Mouse (Mus musculus): ENCODE data around the gene Scgb2a2.
A peak's percentile ranks its signal among the peaks of the same experiment; 100 is the strongest.
"Not testable (repeated sequence)": the region's sequence is repeated elsewhere in the genome, so short reads cannot be mapped to it uniquely, and the experiment has no call there.

Scgb2a2 gene

DNA sequence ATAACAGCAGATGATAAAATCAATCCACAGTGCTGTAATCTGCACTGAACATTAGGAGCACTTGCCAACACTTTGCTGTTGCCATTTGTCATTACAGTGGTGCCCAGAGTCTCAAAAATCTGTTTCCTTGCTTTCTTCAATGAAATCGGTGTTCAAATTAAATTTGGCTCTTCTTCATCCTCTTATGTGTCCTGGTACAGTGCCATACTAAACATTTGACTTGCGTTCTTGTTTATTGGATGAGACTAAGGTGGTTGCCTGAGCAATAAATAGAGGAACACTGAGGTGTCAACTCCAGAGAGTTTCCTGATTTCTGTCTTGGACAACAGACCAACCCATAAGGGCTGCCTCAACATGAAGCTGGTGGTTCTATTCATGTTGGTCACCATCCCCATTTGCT, at the start of gene Scgb2a2:
Scgb2a2 (plus strand) TSS at position 301 of the 400 bp plus-strand sequence.
- DNase-seq (ENCODE audit: low read depth, low spot score): no peak

DNA sequence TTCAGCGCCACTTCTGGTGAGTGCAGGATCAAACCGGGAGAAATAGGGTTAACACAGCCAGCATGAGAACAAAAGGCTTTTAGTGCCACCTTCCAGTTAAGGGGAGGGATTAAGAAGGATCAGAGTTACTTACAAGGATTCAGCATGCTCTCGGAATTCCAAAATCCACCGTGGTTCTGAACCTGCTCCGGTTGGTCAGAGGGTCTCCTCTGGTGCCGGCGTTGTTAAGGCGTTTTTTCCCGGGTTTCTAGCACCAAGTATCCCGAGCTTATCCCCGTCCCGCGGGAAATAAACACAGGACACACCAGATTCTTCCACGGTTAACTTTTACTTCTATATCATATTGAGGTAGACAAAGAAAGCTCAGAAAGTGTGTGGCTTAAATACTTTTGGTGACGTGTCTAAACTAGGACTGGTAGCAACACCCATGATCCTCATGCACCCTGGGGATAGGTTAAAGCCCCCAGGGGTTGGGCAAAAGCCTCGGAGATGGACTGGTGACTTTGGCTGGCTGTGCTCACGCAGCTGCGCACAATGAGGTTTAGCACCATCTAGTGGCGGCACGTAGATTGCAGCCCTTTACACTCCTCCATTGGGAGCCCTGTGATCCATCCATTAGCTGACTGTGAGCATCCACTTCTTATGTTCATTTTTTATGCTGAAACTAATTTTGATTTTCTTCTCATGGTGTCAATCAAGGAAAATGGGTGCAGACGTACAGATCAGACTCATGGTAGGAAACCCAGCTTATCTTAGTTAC, 10.6 kb upstream of the Scgb2a2 start:
- not testable (repeated sequence) for DNase-seq (ENCODE audit: low read depth, low spot score)

DNA sequence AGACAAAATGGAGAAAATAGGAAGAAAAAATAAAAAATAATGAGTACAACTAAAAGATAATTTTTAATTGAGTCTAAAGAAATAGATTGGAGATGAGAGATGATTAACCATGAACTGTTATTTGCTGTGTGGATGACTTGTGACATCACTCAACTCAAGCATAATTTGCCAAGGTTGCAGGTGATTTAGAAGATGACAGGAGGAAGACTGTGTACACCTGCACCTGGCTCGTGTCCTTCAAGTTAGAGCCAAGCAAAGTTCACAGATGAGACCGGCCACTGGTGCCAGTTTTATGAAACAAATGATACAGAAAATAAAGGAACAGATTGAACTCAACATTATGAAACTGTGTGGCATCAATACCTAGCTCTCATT, 10.0 kb upstream of the Scgb2a2 start:
- no peak for DNase-seq (ENCODE audit: low read depth, low spot score)

DNA sequence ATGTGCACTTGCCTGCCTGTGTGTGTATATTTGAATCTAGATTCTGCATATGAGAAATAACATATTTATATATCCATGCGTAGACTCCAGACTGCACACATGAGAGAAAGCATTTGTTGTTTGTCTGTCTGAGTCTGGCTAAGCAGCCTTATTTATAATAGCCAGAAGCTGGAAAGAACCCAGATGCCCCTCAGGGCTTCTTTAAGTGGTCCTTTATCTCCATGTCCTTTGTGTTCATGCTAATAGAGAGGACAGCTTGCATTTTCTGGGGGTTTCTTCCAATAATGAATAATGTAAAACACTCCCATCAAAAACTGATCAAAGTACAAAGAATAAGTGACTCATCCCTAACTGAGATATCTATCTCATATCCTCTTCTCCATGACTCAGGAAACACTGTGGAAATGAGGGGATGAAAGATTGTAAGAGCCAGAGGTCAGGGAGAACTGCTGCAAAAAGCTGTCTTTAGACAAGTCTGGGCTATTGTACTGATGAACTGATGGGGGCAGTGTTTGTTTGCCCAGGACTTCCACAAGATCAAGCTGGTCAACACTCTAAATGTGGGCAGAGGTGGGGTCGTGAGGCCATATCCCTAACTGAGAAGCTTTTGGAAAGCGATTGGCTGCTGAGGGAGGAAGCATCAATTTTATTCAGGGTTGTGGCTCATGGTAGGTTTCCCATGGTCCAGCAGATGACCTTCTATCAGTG, 2.2 kb downstream of the Scgb2a2 start:
- not testable (repeated sequence) for DNase-seq (ENCODE audit: low read depth, low spot score)

DNA sequence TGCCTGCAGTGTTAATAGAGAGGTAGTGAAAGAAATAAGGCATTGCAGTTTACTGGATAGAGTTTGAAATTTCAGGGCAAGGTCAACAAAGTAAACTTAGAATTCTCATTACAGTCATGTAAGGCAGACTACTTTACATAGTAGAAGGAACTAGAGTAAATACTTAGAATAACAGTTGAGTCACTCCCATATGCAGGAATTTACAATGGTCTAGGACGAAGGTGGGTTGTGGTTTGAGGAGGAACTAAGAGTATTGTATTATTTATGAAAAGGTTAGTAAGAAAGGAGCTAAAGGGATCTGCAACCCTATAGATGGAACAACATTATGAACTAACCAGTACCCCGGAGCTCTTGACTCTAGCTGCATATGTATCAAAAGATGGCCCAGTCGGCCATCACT, 13.5 kb downstream of the Scgb2a2 start:
- peak; percentile 75 for DNase-seq (ENCODE audit: low read depth, low spot score)

DNA sequence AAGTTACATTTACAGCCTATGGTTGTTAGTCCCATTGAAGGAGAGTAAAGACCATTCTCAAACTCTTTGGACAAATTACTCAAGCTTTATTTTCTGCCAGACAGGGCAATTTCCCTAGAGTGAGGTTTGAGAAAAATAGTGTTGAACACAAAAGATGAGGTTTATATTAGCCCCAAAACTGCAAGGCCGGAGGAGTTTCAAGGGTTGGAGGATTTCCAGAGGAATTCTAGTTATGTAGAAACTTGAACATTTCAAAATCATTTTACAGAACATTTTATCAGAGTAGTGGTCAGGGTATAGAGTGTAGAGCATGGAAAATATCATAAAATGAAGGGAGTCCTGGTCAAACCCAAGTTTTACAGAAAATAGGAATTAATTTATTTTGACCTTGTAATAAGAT, 17.5 kb downstream of the Scgb2a2 start:
- no peak for DNase-seq (ENCODE audit: low read depth, low spot score)

DNA sequence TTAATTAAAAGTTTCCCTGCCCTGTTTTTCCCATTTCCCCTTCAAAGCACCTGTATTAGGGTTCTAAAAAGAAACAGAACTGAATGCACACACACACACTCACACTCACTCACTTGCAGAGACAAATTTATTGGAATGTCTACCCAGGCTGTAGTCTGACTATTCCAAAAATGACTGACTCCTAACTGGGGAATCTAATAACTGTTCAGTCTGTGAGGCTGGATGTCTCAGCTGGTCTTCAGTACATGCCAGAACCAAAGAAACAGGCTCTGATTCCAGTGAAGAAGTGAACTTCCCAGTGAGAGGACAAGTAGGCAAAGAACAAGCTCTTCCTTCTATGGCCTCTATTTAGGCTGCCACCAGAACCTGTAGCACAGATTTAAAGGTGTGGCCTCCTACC, 18.1 kb downstream of the Scgb2a2 start:
- DNase-seq (ENCODE audit: low read depth, low spot score): peak; percentile 22

DNA sequence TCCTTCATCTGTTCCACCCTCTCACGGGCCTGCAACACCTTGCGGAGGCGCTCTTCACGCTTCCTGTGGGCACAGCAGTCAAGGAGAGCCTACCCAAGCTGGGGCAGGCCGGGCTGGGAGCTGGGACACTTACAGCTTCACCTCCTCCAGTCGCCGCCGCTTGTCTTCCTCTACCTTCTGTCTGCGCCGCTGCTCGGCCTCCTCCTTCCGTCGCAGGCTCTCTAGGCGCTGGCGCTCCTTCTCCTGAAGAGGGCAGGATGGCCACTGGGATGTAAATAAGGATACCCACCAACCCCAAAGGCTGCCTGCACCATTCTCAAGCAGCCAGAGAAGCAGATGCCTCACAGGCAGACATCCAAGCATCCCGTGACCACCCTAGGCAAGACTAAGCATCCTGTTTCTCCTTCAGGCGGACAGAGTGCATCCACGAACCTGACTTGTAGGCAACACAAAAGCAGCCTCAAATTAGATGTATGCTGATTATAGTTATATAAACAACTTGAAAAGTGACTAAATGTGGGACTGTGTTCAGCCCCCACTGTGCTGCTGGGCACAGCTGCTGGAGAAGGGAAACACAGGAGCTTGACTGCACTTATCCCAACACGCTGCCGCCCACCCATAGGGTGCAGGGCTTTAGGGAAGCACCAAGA, 30.9 kb downstream of the Scgb2a2 start:
- DNase-seq (ENCODE audit: low read depth, low spot score): no peak

DNA sequence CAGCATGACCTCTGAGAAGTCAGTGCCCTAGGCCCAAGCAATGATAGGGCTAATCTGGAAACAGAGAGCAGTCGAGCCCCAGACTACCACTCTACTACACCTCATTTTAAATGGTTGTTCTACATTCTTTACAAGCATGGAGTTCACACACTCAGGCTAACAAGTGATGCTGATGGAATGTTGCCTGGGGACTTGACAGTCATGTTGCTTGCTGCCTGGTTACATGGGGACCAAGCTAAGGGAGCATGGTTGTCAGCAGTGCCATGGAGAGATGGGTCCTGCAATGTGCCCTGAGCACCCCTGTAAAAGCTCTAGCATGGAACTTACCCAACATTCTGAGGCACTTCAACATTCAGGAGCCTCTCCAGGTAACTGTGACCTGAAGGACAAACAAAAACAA, 39.0 kb downstream of the Scgb2a2 start:
- no peak for DNase-seq (ENCODE audit: low read depth, low spot score)

DNA sequence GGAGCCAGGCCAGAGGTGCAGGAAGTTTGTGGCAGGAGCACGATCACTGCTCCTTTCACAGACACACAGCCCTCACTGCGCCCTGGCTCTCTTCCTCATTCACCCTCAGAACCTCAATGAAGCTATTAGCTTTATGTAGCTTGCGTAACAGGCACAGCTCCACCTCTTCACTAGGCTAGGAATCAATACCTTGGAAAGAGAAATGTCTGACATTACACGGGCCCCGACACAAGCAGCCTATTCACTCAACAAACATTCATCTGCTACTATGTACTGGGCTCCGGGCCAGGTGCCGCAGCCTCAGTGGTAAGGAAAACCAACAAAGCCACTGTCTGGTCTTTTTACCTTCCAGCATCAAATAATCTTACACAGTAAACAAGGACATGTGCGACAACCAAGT, 39.4 kb downstream of the Scgb2a2 start:
- DNase-seq (ENCODE audit: low read depth, low spot score): no peak

DNA sequence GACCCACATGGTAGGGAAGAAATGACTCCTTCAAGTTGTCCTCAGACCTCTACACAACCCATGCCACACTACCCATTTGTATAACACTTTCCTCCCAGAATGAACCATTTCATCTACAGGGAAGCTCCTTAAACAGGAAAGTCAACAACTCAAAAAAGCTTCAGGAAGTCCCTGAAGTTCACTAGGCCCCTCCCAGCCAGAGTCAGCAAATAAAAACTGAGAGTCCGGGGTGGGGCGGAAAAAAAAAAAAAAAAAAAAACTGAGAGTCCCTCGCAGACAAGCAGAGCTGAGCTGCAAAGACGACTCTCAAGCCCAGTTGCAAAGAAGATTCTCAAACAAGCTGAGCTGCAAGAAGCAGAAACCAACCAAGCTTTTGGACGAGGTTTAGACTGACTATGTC, 48.7 kb downstream of the Scgb2a2 start:
- peak; percentile 37 for DNase-seq (ENCODE audit: low read depth, low spot score)

DNA sequence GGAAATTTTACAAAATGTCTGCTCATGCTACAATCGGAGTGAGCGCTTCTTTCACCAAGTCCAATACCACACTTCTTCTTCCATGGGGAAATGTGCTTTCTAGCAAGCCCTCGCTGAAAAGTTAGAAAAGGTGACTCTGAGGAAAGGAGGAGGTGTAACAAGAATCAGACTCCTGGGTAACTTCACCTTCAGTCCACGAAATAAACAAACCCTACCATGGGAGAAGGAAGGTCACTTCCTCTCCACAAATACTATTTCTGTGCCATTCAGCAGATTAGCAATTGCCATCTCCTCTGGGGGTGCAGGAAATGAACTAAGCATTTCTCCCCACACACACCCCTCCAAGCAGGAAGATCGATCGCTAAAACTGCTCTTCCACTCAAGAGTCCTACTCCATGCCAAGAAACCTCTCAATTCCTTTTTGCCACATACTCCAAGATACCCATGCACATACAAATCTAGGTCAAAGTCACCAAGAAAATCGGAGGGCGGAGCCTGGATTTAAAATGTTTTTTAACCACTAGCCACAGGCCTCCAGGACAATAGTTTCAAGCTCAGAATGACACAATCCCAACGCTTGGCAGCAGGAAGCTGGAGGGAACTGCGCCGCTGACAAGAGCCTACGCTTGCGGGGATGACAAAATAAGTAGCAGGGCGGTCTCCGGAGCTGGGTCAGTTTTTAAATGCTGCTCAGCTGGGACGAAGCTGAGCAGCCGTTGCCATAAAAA, 51.1 kb downstream of the Scgb2a2 start:
- DNase-seq (ENCODE audit: low read depth, low spot score): peak; percentile 45

DNA sequence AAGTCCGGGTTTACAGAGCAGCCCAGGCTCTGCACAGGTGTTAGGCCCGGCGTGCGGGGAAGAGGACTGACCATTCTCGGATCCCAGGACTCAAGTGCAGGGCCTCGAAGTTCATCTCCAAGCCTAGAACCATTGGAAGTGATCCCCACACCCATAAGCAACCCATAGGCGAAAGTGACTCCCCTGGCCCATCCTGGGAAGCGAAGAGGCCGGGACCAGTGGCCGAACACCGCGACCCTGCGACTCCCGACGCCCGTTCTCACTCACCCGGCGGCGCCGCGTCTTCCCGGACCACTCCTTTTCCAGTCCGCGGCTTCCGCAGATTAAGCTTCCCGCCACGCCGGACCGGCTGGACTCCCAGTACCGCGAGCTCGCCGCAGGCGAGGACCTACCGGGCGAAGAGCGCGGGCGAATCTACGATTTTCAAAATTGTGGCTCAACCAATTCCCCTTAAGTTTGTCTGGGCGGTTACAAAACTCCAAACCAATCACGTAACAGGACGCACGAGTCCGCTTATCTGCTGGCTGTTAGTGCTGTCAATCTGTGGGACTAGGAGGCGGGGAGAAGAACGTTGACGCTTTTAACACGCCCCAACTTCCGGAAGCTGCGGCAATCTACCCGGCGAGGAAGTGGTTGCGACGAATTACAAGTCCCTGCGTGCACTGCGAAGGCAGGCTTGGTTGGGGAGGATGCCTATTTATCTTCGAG, 51.9 kb downstream of the Scgb2a2 start, which contains the start of gene Incenp:
Incenp (minus strand) TSS at position 480 of the 708 bp plus-strand sequence.
- peak; percentile 99 for DNase-seq (ENCODE audit: low read depth, low spot score)

DNA sequence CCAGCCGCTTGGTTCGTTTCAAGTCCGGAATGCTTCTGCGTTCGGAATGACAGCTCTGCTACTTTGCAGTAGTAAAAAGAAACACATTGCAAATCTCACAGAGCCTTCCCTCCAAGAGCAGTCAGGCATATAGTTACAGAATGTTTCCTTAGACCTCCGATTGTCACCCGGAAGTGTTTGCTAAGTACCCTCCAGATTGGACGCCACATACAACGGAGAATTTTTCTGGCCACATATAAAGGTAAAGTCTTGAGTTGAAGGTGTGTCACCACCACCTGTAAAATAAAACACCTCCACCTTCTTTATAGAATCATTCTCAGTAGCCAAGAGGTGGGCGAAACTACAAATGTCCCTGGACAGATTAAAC, 52.4 kb downstream of the Scgb2a2 start:
- DNase-seq (ENCODE audit: low read depth, low spot score): no peak

DNA sequence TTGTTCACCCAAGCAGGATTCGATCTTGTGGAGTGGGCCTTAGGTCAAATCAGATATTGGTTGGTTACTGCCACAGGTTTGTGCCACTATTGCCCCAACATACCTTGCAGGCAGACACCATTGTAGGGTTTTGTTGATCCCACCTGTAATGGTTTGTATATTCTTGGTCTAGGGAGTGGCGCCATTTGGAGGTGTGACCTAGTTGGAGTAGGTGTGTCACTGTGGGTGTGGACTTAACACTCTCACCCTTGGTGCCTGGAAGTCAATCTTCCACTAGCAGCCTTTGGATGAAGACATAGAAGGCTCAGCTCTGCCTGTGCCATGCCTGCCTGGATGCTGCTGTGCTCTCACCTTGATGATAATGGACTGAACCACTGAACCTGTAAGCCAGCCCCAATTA, 53.3 kb downstream of the Scgb2a2 start:
- DNase-seq (ENCODE audit: low read depth, low spot score): not testable (repeated sequence)

All from R1 (cell line).